Mouse (Mus musculus): ENCODE measurements around the gene Wdr48.

Gene Wdr48

DNA sequence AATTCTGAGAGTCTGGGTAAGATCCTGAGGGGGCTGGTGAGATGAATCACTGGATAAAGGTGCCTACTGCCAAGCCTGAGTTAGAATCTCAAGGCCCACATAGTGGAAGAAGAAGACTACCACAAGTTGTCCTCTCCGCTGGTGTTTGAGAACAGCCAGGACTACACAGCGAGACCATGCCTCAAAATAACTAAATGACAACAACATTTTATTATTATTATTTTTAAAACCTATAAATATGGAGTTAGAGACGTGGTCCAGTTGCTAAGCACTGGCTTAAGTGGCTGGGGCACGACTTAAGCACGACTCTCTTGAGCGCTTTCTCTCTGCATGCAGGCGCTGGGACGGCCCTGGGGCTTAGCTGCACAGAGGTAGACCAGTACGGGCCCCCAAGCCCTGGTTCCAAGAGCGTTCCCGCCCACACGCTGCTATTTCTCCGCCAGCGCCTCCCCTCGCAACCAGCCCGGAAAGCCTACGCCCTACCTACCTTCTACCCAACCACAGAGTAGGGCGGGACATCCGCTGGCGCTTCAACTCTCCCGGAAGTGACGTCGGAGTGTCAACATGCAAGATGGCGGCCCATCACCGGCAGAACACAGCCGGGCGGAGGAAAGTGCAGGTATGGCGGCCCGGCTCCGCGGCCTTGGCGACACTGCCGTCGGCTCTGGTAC, at the start of gene Wdr48:
Gene Wdr48, plus strand, starts transcription at position 540 of the 671 bp plus-strand sequence.
- peak; percentile 95 for DNase-seq

DNA sequence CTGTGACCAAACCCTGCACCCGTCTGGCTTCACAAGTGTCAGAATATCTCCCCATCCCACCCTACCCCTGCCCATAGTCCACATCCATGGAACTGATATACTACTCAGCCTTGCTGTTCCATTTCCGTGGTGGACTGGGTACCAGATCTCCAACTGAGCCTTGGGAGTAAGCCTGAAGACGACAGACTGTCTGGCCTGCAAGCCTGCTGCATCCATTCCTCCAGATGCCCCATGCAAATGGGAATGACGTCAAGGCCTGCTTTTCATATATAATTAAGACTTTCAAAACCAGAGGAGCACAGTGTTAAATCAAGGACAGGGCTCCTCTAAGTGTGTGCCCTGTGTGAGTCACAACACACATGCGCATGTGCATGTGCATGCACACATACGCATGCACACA, 47.5 kb upstream of the Wdr48 start:
- no peak for DNase-seq

- DNase-seq, result no peak
Observed at GRCm38 (mm10) chr9:119848671-119849070, 46.0 kb upstream of the Wdr48 start.

- DNase-seq, result no peak
Observed at GRCm38 (mm10) chr9:119849214-119849613, 45.5 kb upstream of the Wdr48 start.

GRCm38 (mm10) chr9:119852347-119853030, 42.2 kb upstream of the Wdr48 start:
- DNase-seq, result no peak

DNA sequence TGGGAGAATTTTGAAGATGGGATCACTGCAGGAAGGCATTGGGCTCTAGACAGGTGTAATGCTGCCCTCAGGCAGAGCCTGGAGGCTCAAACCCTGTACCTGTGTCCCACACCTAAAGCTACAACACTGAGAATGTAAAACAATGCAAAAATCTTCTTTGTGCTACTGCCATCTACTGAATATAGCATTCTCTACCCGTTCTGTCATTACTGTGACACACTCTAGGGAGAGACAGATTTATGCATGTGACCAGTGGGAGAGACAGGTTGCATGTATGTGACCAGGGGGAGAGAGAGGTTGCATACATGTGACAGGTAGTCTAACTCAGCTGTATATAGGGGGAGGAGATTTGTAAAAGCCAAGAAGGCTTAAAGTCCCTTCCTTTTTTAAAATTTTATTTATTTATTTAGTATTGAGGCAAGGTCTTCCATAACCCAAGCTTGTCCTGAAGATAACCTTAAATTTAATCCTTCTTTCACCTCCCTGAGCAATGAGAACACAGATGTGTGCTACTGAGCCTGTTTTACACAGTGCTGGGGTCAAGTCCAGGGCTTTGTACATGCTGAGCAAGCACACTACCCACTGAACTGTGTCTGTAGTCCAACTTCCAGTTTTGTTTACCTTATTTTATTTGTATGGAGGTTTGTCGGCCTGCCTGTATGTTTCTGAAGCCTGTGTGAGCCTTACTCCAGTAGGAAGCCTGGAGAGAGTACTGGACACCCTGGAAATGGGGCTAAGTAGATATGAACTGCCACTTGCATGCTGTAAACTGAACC, 41.4 kb upstream of the Wdr48 start:
- DNase-seq, result no peak

- DNase-seq, result no peak
Observed at GRCm38 (mm10) chr9:119854170-119854569, 40.5 kb upstream of the Wdr48 start.

DNA sequence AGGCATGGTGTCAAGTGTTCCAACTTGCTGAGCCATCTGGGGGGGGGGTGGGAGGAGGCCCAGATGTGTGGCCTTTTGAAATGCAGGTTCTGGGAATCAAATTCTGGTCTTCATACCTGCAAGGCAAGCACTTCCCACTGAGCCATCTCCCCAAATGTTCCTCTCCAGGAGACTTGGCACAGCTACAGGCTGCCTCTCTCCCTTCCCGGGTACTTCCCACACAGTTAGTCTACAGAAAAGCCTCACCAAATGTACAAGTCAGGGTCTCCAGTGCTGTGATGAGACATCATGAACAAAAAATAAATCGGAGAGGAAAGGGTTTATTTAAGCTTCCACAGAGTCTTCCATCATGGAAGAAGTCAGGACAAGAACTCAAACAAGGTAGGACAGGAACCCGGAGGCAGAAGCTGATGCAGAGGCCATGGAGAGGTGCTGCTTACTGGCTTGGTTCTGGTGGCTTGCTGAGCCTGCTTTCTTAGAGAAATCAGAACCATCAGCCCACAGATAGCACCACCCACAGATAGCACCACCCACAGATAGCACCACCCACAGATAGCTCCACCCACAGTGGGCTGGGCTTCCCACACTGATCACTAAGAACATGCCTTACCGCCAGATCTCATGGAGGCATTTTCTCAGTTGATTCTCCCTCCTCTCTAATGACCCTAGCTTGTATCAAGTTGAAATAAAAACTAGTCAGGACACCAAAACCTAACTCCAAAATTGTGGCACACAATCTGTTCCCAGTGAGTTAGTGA, 7.4 kb upstream of the Wdr48 start:
- DNase-seq, result no peak

DNA sequence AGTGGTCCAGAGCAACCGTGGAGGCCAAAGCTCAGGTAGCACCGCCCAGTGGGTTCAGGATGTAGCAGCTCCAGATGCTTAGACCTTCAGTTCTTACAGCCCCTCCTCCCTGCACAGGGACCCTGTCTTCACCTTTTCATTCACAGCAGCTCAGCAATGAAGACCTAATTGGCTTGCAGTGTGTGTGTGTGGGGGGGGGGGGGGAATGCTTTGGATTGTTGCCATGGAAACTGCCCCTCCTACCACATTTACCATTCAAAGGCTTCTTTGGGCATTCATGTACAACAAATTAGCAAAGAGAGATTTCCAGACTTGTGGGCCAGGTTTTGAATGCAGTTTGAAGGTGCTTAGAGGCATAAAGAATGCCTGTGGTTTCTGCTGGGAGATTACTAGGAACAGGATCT, 5.8 kb upstream of the Wdr48 start:
- no peak for DNase-seq

GRCm38 (mm10) chr9:119889446-119889845, 5.2 kb upstream of the Wdr48 start:
- DNase-seq, result no peak

- no peak for DNase-seq
Observed at GRCm38 (mm10) chr9:119890692-119891091, 4.0 kb upstream of the Wdr48 start.

DNA sequence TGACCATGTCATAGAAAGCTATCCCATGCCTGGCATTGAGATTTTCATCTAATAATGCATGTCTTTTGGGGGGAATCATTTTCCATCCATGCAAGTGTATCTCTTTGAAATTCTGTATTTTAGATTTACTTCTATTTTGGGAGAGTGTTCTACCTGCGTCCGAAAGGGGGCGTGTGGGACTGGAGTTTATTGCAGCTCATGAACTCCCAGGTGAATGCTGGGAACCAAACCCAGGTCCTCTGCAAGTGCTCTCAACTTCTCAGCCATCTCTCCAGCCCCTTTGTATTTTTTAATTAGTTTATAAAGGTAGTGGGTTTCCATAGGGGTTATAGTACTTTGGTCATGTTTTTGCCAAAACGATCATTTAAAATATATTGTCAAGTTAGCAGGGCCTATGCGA, 797 bp upstream of the Wdr48 start:
- DNase-seq, result no peak

- no peak for DNase-seq
Observed at GRCm38 (mm10) chr9:119895040-119895721, 503 bp downstream of the Wdr48 start.

DNA sequence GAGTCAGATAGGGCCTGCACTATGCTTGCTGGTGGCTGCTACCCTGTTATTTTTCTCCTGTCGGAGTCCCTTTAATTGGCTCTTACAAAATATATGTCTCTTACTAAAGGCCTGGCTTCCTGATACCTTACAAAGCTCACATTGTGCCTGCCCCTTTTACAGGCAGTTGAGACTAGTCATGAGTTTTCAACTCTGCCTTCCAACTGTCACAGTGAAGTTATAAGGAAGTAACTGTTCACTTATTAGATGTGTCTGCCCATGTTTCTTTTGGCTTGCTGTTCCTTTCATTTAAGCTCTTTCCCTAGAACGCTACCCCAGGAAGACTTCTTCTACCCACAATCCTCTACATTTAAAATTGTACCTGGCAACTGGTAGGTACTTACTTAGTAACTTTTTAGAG, 4.8 kb downstream of the Wdr48 start:
- DNase-seq, result no peak

- DNase-seq, result no peak
Observed at GRCm38 (mm10) chr9:119902410-119903151, 7.9 kb downstream of the Wdr48 start.

DNA sequence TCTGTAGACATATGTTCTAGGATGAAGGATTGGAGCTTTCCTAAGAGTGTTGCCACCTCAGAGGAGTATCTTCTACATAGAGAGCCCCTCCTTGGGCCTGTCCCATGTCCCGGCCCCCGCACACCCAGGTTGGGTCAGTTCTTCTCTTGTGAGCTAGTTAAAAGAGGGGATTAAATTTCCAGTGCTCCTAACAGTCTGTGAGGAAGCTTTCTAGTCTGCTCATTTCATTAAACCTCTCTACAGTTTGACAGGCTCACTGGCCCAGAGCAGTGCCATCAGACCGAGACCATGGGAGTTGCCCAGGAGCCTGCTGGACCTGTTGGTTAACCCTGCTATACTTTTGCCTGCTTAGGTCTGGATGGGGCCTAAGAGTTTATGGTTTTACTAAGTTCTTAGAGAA, 14.0 kb downstream of the Wdr48 start:
- DNase-seq, result no peak

DNA sequence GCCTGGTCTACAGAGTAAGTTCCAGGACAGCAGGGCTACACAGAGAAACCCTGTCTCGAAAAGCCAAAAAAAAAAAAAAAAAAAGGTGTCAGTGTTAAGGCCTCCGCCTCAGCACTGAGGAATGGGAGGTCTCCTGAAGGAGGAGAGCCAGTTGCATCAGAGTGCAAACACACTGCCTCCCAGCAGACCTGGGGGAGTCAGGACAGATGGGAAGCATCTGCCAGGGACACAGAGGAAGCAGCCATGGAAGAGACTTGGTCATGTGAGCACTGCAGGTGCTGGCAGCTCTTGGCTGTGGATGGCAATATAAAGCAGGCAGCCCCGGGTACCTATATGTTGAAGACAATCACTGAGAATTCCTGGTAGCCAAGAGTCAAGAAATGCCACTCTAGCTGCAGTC, 15.3 kb downstream of the Wdr48 start:
- no peak for DNase-seq

- no peak for DNase-seq
Observed at GRCm38 (mm10) chr9:119913087-119913838, 18.6 kb downstream of the Wdr48 start.

- DNase-seq, result no peak
Observed at GRCm38 (mm10) chr9:119919858-119920257, 25.2 kb downstream of the Wdr48 start.

GRCm38 (mm10) chr9:119923462-119923861, 28.8 kb downstream of the Wdr48 start:
- DNase-seq, result no peak

DNA sequence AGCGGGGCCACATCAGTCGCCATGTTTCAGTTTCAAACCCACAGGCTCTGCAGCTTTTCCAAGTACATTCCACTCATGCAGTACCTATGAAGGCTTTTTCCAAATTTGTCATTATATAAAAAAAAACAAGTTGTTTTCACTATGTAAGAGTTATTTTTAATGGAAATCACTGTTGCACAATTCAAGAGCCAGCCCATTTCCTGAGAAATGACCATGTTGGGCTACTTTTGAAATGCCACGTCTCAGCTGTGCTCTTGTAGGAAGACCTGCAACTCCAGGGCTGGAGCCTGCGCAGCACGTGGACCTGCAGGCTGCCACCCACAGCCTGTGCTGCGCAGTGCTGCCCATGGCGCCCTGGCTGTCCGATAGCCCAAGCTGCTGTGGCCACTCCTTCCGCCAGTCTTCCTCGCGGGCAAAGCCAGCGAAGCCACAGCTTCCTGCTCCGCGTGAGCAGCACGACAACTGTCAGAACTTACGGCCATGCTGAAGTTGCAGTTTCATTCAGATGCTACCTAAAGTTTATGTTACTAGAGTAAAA, 30.5 kb downstream of the Wdr48 start:
- no peak for DNase-seq

All from cerebellum, adult 11 months (tissue).